Mouse (Mus musculus) midbrain, postnatal 0 days (tissue): ENCODE results near the gene Hpgd. TPM values are rescaled to one million over a fixed set of nuclear protein-coding genes. Genes with fewer than 3 reads are reported as not detected.
"Not testable (repeated sequence)": the region's sequence is repeated elsewhere in the genome, so short reads cannot be mapped to it uniquely, and the experiment has no call there.

Experiments used
- ATAC-seq: fragments of 200-750 bp; cut with Nextera tagmentation; 2 replicates; pipeline ENCODE4 v1.8.0; 2017; ENCODE audit warnings: moderate number of reproducible peaks, mild to moderate bottlenecking, moderate TSS enrichment, moderate library complexity; ENCODE audit not compliant: low FRiP score
- DNase-seq: peaks from one replicate; pipeline ENCODE4 v3.0.0-alpha.2; 2015; ENCODE audit warnings: low spot score
- H3K27ac ChIP-seq: fragments of 300-500 bp; sonication (generic); 2 replicates; pipeline ENCODE4 v1.5.1; 2014; ENCODE audit warnings: low read depth, mild to moderate bottlenecking, low read length, mixed read lengths
- H3K27me3 ChIP-seq: fragments of 300-500 bp; sonication (generic); 2 replicates; pipeline ENCODE4 v1.6.1; 2014; ENCODE audit warnings: low read length, control low read depth, mixed read lengths; ENCODE audit not compliant: insufficient read depth
- H3K36me3 ChIP-seq: fragments of 300-500 bp; sonication (generic); 2 replicates; pipeline ENCODE4 v1.6.1; 2014; ENCODE audit warnings: low read length, control low read depth, mixed read lengths; ENCODE audit not compliant: insufficient read depth
- H3K4me1 ChIP-seq: fragments of 300-500 bp; sonication (generic); 2 replicates; pipeline ENCODE4 v1.6.1; 2014; ENCODE audit warnings: mild to moderate bottlenecking, control low read depth, antibody characterized with exemption, low read length, mixed read lengths; ENCODE audit not compliant: insufficient read depth
- H3K4me2 ChIP-seq: fragments of 300-500 bp; sonication (generic); 2 replicates; pipeline ENCODE4 v1.6.1; 2014; ENCODE audit warnings: low read depth, mild to moderate bottlenecking, low read length, mixed read lengths; ENCODE audit not compliant: poor library complexity, severe bottlenecking
- H3K4me3 ChIP-seq: fragments of 300-500 bp; sonication (generic); 2 replicates; pipeline ENCODE4 v1.5.1; 2014; ENCODE audit warnings: low read depth, mild to moderate bottlenecking, low read length, moderate library complexity
- H3K9ac ChIP-seq: fragments of 300-500 bp; sonication (generic); replicated peaks from 2 replicates; pipeline ENCODE4 v1.6.1; 2014; ENCODE audit warnings: mild to moderate bottlenecking, low read length, moderate library complexity, mixed read lengths; ENCODE audit not compliant: poor library complexity, severe bottlenecking
- H3K9me3 ChIP-seq: fragments of 300-500 bp; sonication (generic); 2 replicates; pipeline ENCODE4 v1.6.1; 2016; ENCODE audit warnings: low read length, control low read depth
- CTCF ChIP-seq: IDR thresholded peaks from 2 replicates; pipeline ENCODE4 v1.5.1; 2016; ENCODE audit warnings: antibody characterized with exemption, mild to moderate bottlenecking
- WGBS: fragments of 180-500 bp; shearing (Covaris S2); extraction: QIAGEN DNeasy Blood & Tissue Kit; methylation state at CpG from one replicate; pipeline ENCODE4 v1.1.7; 2014; 5-methylcytosine and 5-hydroxymethylcytosine counted together
- polyA plus RNA-seq: library from polyadenylated mRNA; unstranded; fragments of >200 nt; fragmentation: Nextera tagmentation; extraction: Ambion mirVana; gene quantifications from 2 replicates; pipeline ENCODE4 v1.2.1, GENCODE M21; 2015
- total RNA-seq: library from RNA; depleted of rRNA; stranded (reverse); fragments of >200 nt; gene quantifications from 2 replicates; pipeline ENCODE4 v1.2.3, GENCODE M21; 2014; rRNA removed

Hpgd gene
- total RNA-seq (1.4 and 6.7 TPM in 2 replicates), polyA plus RNA-seq (3.6 and 3.9 TPM in 2 replicates)

- H3K9ac ChIP-seq = peak within 1 kb of the TSS; percentile 54
- peak within 1 kb of the TSS; percentile 51 for H3K4me3 ChIP-seq
- H3K4me1 ChIP-seq = peaks cover 4% of the 10 kb centered on the region; the same call in 1 of the 2 replicates
- DNase-seq (peak; percentile 53), ATAC-seq (peak; percentile 68)
- WGBS = under 1% methylated on average over 33 of the region's 33 CpGs
- no peak for TF ChIP-seq CTCF
- no peaks in the 10 kb centered on the region for H3K27me3 ChIP-seq
- no peak within 1 kb of the TSS for H3K27ac ChIP-seq
- H3K4me2 ChIP-seq = peak within 1 kb of the TSS; percentile 90
- H3K36me3 ChIP-seq = no peaks in the 10 kb centered on the region
- no peaks in the 10 kb centered on the region for H3K9me3 ChIP-seq
Measured at GRCm38 (mm10) chr8:56294373-56294877, at the start of gene Hpgd. Gene Hpgd, plus strand, starts transcription at chr8:56294585.

DNA sequence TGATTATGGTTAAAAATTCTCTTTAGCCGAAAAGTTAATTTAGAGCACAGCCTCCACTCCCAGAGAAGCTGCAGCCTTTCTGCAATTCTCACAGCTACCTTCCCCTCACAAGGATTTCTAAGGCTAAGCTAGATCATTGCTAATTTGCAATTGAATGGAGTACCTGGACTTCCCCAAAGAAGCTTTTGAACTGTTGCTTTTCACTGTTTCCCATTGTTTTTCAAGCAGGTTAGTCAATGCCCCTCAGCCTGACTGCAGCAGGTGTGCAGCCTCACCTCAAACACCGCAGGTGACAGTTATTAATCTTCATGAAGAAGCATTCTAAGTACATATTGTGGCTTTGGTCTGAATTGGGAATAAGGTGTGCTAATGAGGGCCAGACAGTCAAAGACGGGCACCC lies 42.7 kb upstream of the Hpgd start:
- not testable (repeated sequence) for H3K9ac ChIP-seq, H3K4me3 ChIP-seq, ATAC-seq, H3K9me3 ChIP-seq, H3K27ac ChIP-seq, H3K4me2 ChIP-seq, H3K36me3 ChIP-seq, H3K27me3 ChIP-seq, H3K4me1 ChIP-seq, DNase-seq
- 68% methylated on average over 3 of the region's 3 CpGs for WGBS

DNA sequence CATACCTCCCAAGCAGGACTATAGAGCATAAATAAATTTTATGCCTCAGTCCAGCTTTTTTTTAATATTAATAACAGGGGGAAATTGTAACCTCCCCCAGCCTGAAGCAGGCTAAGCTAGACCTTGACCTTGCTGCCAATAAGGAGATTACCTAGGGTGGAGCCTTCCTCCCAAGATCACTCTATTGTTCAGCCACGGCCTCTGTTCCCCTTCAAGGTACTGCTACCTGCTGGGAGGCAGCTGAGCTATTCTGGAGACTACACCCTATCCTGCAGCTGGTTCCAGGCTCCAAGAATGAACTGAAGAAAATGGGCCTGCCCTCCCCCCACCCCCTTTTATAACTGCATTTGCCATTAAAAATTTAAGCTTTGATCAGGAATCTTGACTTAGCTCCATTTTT lies 42.1 kb upstream of the Hpgd start:
- DNase-seq (no peak), ATAC-seq (no peak)
- Histone ChIP-seq H3K4me1 (no peaks in the 10 kb centered on the region), H3K27ac (no peak overlapping the region), H3K9me3 (no peaks in the 10 kb centered on the region), H3K9ac (no peak overlapping the region), H3K4me2 (no peak overlapping the region), H3K36me3 (no peaks in the 10 kb centered on the region), H3K4me3 (no peak overlapping the region), H3K27me3 (no peaks in the 10 kb centered on the region)
- 11% methylated on average over 1 of the region's 1 CpGs for WGBS
- no peak for TF ChIP-seq CTCF

GRCm38 (mm10) chr8:56261190-56261589 lies 33.2 kb upstream of the Hpgd start:
- ATAC-seq = no peak
- Histone ChIP-seq H3K27ac (no peak overlapping the region), H3K27me3 (no peaks in the 10 kb centered on the region), H3K9me3 (no peaks in the 10 kb centered on the region), H3K9ac (no peak overlapping the region), H3K4me3 (no peak overlapping the region), H3K4me1 (no peaks in the 10 kb centered on the region), H3K36me3 (no peaks in the 10 kb centered on the region), H3K4me2 (no peak overlapping the region)
- TF ChIP-seq CTCF = no peak
- WGBS = 83% methylated on average over 1 of the region's 1 CpGs
- no peak for DNase-seq

DNA sequence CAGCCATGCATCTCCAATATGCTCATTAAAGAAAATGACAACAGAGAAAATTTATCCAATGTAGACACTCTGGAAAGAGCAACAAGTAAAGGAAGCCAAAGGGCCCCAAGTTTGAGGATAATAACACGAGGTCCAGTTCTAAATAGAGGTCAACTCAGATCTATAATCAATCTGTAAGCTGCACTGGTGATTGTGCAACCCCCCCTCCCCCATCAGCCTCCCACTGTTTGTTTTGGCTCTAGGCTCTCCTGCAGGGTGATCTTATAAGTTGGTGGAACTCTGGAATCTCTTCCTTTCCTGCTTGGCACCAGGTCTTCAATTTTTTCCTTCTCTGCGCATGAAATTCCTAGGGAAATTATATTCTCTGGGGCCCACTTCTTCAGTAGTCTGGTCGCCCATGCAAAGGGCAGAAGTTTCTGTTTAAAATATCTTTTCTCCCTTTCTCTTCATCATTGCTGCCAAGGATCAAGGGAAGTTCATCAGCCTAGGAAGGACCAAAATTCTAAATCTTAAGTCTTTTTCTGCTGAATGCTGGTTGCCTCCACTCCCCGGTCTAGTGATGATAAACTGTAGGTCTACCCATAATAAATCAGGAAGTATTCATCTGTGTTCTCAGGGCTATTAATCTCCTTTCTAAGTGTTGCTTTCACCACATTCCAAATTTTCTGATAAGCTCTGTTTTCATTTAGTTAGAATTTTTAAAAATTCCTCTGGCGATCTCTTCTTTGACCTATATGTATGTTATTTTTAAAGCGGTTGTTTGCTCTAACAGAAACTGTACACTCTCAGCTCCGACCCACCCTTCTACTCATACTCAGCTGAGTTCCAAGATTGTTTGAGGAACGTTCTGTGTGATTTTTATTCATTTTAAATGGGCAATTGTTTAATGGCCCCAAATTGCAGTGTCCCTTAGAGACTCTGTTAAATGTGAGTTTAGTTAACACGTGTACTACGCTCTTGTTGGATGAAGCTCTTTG lies 24.4 kb upstream of the Hpgd start:
- Histone ChIP-seq H3K4me3 (no peak overlapping the region), H3K9ac (no peak overlapping the region), H3K27ac (no peak overlapping the region), H3K36me3 (no peaks in the 10 kb centered on the region), H3K9me3 (no peaks in the 10 kb centered on the region), H3K27me3 (no peaks in the 10 kb centered on the region), H3K4me1 (no peaks in the 10 kb centered on the region), H3K4me2 (no peak overlapping the region)
- DNase-seq = no peak
- WGBS = 82% methylated on average over 10 of the region's 10 CpGs
- ATAC-seq = no peak
- no peak for TF ChIP-seq CTCF

- H3K36me3 ChIP-seq = no peaks in the 10 kb centered on the region
- H3K27me3 ChIP-seq = no peaks in the 10 kb centered on the region
- TF ChIP-seq CTCF = no peak
- H3K27ac ChIP-seq = no peak overlapping the region
- WGBS = 87% methylated on average over 1 of the region's 1 CpGs
- H3K4me3 ChIP-seq = no peak overlapping the region
- ATAC-seq (no peak), DNase-seq (no peak)
- H3K9me3 ChIP-seq = no peaks in the 10 kb centered on the region
- no peaks in the 10 kb centered on the region for H3K4me1 ChIP-seq
- H3K9ac ChIP-seq = no peak overlapping the region
- H3K4me2 ChIP-seq = no peak overlapping the region
Measured at GRCm38 (mm10) chr8:56272934-56273333, 21.5 kb upstream of the Hpgd start.
